Mouse (Mus musculus) adrenal gland (tissue): ENCODE data around the gene Methig1.
"Not testable (repeated sequence)": the region's sequence is repeated elsewhere in the genome, so short reads cannot be mapped to it uniquely, and the experiment has no call there.

ENCODE experiments used
- intact Hi-C: fragments of 180-260 bp; cut with DNase I; formaldehyde crosslinking; loops from one replicate; pipeline ENCODE4 v1.15.1; 2025

The Methig1 gene

DNA sequence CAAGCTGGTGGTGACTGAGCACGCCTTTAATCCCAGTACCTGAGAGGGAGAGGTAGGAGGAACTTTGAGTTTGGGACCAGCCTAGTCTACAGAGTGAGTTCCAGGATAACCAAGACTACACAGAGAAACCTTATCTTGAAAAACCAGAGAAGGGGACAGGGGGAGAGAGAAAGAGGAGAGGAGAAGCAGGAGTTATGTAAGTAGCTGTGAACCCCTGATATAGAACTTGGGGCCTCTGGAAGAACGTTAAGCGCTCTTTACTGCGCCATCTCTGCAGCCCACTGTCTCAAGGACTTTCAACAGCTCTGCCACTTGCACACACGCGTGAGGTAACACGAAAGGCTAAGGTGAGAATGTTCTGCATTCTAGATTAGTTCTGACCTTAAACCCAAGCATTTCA lies 38.6 kb downstream of the Methig1 start:
- intact Hi-C loops = loop anchor here (5.0 kb wide), 1 partner anchor 66 kb away; no protein-coding TSS in a partner anchor

DNA sequence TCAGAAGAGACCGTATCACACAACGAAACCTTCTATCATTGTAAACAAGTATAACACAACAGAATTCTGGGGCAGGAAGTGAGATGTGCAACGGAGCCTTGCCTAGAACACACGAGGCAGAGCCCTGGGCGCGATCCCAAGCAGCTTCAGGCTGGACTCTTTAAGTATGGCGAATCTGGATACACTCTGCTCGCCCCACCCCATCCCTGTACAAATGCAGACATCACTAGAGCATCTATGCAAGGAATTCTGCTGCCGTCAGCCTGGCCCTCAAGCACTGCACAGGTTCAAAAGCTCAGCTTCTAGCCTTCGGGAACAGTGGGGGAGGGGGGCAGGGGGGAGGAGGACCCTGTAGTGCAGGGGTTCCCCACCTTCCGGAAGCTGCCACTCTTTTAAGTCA lies 40.1 kb downstream of the Methig1 start:
- intact Hi-C loops = loop anchor here (5.0 kb wide), 1 partner anchor 64 kb away; no protein-coding TSS in a partner anchor

DNA sequence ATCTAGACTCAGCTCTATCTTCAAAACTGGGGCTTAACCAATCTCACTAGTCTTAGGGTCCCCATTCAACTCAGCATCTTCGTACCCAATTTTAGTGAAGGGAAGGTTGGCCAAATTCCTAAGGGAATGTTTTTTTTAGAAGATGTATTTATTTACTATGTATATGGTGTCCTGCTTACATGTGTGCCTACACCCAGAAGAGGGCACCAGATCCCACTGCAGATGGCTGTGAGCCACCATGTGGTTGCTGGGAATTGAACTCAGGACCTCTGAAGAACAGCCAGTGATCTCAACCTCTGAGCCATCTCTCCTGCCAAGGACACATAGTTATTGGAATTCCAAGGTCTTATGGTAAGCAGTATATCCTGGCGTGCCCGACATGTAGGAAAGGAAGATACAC lies 42.6 kb downstream of the Methig1 start:
- intact Hi-C loops = no loop called here

DNA sequence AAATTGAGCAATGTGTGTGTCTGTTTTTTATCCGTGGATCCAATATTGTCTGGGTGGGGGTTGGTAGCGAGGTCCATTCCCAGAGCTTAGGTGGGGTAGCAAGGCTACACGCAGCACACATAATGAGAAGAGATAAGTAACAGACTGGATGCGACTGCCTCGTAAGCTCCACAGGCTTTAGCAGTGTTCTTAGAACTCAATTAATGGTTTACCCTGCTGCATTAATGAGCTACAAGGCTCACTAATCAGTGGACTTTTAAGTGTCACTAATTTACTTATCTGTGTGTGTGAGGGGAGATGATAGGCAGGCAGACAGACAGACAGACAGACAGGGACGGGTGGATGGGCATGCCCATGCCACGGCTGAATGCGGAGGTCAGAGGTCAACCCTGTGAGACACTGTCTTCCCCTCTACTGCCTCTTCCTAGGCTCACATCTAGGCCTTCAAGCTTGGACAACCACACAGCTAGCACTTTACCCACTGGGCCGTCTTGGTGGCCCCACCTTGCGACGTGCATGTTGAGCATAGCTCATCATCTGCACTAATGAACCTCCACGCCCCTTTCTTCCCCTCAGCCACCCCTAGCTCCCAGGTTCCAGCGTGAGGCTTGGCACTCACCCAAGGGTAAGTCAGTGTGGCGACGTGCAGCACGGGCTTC lies 47.8 kb downstream of the Methig1 start:
- intact Hi-C loops = loop anchor here (5.0 kb wide), 1 partner anchor 52 kb away; no protein-coding TSS in a partner anchor

DNA sequence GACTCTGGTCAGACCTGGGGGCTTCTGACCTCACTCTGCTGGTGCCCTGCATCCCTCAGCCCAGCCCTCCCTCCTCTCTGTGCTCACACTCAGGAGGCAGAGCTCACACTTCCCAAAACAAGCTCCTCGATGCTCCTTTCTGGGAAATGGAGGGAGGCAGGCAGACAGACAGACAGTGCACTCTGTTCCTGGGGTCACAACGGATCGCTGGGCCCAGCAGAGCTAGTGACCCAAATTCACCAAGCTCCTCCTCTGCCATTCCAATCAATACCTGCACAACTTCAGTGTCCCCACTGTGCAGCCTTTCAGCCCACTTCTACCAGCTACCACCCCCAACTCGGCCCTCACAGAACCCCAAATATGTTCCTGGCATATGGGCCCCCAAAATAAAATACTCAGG lies 48.9 kb downstream of the Methig1 start:
- intact Hi-C loops = loop anchor here (5.0 kb wide), 1 partner anchor 50 kb away; no protein-coding TSS in a partner anchor

DNA sequence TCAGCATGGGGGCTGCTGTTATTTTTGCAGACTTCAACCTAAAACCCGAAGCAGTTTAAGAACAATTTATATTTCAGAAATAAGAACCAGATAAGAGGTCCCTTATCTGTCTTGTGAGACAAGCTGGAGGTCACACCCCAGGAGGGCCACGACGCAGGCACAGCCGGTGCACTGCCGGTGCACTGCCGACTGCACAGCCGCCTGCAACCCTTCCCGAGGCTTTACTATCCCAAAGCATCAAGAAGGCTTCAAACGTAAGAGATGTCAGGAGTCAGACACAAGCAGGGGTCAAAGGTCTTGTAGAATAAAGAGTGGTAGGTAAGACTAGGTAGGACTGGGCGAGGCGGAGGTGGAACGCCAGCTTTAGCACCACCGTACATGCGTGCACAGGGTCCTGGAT lies 49.4 kb downstream of the Methig1 start:
- intact Hi-C loops = loop anchor here (5.0 kb wide), 1 partner anchor 50 kb away; no protein-coding TSS in a partner anchor

DNA sequence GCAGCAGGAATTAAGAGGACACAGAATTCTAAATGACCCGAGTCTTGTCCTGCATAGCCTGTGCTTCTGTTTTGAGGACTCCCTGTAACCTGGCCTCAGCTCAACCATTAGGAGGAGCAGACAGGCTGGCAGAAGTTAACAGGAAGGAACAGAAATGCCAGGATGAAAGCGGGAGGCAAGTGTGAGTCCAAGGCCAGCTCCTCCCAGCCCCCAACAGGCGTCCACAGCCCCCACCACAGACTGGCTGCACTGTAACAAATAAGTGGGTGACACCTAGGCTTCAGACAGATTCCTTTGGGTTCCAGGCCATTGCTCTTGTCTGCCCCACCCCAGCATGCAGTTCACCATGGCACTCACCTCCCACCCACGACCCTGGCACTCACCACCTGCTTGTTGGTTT lies 49.8 kb downstream of the Methig1 start:
- intact Hi-C loops = loop anchor here (5.0 kb wide), 1 partner anchor 50 kb away; no protein-coding TSS in a partner anchor

DNA sequence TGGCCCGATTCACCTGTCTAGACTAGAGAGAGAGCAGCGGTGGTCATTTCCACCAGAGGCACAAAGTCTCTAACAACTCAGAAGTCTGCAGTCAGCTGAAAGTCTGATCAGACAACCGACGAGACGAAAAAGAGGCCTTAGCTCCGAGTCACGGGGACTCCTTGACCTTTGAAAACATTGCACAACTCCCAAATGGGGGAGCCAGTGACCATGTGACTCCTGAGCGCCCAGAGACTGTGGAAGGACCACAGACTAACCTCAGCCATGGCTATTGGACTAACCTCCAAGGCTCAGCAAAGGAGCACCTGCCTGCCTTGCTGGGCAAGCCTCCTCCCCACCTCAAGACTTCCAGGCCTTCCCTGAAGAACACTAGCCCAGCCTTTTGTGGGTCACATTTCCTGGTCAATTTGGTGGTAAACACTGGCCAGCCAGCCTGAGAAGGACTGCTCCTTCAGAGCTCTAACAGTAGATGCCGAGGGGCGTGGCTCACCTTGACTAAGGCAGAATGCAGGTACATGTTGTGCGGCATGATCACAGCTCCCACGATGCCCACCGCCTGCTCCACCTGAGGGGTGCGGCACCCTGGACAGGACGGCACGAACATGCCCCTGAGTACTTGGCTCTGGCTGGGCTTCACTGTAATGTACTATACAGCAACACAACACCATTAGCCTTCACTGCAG lies 50.5 kb downstream of the Methig1 start:
- intact Hi-C loops = loop anchor here (5.0 kb wide), 1 partner anchor 49 kb away; no protein-coding TSS in a partner anchor

DNA sequence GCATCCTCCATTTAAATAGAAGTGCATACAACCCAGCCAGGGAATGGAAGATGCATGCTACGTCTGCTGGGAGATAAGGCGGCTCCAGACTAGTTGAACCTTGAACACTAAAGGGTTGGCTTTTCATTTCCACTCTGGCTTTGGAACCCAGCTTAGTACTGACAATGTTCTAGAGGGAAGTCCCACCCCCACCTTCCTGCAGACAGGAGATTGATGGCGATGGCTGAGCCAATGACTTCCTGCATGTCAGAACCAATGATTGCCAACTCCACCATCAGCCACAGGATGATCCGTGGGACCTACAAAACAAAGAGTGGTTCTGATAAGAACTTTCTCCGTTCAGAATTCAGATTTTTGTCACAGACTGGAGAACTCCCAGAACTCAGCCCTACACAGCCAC lies 53.1 kb downstream of the Methig1 start:
- intact Hi-C loops = no loop called here

DNA sequence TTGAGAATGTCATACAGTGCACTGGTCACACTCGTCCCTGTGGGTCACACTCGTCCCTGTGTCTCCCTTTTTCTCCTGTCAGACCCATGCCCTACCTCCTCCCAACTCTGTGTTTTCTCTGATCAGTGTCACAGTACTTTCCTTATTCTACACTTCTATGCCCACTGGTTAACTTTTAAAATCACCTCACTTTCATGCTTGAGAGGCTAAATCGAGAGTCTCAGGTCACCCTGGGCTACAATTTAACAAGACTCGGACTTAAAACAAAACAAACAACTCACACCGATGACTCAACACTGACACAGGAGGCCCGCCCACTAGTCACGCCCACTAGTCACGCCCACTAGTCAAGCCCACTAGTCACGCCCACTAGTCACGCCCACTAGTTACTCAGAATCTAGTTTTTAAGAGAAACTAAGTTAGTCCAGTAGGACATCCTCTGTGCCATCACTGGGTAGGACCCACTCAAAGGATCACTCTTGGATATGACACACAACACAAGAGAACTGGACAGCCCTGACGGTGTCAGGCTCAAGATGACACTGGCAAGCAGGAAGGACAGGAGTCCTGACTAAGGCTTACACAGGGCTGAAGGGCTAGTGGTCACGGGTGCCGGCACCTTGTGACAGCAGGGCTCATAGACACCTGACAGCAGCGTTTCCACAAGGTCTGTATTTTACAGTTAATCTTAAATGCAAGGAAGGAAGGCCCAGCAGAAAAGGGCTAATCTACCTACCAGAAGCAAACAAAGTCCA lies 58.1 kb downstream of the Methig1 start:
- intact Hi-C loops = no loop called here

DNA sequence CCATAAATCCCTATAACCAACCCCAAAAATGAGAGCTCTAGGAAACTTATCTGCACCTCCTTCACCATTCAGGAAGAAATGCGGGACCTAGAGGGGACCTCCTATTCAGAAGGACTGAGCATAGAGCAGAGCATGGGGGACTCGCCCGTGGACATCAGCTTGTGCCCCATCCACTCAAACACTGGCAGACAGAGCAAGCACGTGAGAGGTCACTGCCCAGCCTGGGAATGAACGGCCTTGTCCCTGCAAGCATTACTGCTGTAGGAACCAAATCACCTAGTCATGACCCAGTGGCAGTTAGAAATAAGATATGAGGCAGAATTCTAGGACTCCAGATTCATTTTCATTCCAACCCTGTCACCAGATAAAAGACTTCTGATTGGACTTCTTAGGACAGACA lies 58.8 kb downstream of the Methig1 start:
- intact Hi-C loops = no loop called here

DNA sequence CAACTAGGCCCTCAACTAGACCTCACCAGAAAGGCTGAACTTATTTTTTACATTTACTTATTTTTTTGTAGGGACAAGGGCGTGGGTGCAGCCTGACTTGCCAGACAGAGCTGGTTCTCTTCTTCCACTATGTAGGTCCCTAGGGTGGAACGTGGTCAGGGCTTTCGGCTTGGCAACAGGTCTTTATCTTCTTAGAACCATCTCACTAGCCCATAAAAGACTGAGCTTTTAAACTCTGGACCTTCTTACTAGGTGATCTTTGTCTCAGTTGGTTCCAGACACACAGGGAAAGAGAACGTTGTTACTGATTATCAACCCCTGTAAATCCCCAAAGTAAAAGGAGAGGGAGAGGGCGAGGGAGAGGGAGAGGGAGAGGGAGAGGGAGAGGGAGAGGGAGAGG lies 60.4 kb downstream of the Methig1 start:
- intact Hi-C loops = no loop called here

DNA sequence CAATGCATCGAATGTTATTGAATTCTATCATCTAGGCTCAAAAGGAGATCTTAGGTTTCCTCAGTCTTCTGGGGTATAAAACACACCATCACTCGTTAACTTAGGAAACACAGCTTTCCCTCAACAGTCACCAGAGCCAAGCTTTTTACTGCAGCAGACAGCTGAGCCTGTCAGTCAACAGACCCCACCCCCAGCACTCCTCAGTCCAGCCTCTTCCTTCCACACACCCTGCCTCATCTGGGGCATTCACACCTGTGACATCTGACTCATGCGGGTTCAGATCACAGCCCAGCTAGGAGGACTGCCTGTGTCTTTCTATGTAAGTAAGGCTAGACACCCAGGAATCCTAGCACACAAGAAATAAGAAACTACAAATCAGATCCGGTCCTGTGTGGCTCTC lies 61.1 kb downstream of the Methig1 start:
- intact Hi-C loops = no loop called here

DNA sequence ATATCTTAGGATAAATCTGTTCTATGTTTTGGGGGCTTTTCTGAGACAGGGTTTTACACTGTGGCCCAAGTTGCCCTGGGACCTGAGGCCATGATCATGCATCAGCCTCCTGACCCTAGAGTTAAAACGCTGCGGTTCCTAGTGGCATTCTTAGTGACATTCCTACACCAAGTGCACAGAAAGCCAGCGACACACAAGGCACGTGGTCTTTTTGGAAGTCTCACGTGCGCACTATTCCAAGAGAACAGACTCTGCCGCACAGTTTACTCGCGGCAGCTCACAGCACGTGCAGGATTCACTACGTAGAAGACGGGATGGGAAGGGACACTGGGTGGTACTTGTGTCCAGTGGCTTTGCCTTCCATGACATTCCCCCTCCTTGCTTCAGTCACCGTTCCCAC lies 62.0 kb downstream of the Methig1 start:
- intact Hi-C loops = no loop called here

DNA sequence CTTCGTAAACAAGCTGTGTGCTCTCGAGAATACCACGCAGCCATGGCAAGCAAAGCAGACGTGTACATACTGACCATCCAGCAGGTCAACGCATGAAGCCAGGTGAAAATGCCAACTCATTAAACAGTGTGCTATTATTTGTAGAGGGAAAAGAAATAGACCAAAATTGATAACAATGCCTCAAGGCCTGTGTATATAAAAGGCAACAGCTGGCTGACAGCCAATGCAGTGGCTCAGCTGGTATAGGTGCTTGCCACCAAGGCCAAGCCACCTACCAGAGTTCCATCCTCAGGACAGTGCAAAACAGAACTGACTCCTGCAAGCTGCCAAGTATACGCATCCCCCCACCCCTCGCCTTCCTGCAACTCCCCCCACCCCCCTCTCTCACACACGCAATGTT lies 62.7 kb downstream of the Methig1 start:
- intact Hi-C loops = no loop called here

DNA sequence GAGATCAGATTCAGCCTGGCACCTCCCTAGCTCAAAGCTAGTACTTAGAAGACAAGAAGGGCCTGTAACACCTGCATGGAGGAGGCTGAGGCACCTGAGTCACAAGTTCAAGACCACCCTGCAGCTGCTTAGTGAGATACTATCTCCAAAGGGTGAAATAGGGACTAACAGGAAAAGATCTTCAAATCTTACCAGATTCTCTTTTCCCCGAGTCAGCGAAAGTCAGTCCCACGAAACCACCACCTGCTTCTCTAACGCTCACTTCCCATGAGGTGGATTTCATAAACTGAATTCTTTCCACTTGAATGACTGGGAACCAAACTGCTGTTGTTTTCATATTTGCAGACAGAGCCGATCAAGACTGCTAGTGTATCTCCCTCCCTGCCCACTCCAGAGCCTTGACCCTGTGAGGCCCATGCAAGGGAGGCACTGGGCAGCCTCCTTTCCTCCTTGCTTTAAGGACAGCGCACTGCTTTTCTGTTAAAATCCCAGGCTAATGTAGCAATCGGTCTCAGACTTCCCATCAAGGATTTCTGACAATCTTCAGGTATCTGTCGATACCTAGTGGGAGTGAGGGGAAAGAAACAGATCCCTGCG lies 65.0 kb downstream of the Methig1 start:
- intact Hi-C loops = no loop called here

DNA sequence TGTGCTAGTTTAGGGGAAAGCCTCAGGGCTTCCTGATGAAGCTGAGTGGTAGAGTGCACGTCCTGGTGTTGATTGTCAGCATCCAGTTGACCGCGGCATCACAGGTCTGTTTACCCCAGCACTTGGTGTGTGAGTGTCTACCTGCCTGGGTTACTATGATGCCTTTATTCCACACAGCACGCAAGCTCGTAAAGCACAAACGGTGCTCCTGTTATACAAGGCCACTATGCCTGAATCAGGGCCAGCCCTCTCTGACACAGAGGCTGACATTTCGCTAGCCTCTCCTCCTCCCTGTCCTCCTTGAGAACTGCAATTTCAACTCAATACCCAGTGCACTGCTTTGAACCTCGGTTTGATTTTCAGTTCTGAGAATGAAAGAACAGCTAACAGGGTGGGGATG lies 66.4 kb downstream of the Methig1 start:
- intact Hi-C loops = no loop called here

DNA sequence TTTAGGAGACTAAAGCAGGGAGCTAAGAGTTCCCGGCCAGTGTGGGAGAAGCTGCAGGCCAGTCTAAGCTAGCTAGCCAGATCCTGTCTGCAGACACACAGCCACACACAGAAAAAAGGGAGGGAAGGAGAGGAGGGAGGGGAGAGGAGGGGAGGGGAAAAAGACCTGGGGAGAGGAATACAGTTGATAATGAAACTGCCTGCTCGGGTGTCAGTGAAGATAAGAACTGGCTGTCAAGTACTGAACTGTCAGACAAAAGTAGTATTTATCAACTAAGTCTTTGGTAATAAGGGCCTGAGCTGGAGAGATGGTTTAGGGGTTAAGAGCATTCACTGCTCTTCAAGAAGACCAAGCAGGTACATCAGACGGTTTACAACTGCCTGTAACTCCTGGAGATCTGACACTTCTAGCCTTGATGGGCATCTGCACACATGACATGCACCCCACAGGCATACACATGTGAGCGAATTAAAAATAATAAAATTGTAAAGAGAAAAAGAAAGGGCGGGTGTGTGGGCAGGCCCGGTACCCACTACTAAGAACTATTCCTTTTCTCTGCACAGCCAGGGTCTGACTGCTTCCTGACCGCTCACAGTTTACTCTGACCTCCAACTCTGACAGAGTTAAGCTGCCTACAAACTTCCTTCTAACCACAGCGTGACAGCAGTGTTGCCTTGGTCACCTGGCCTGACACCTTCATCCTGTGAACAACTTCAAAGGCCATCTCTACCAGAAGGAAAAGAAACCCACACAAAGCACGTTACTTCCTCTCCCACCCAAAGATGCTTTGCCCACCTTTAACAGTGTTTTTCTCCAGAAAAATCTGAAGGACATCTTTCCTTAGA lies 67.2 kb downstream of the Methig1 start:
- intact Hi-C loops = no loop called here

DNA sequence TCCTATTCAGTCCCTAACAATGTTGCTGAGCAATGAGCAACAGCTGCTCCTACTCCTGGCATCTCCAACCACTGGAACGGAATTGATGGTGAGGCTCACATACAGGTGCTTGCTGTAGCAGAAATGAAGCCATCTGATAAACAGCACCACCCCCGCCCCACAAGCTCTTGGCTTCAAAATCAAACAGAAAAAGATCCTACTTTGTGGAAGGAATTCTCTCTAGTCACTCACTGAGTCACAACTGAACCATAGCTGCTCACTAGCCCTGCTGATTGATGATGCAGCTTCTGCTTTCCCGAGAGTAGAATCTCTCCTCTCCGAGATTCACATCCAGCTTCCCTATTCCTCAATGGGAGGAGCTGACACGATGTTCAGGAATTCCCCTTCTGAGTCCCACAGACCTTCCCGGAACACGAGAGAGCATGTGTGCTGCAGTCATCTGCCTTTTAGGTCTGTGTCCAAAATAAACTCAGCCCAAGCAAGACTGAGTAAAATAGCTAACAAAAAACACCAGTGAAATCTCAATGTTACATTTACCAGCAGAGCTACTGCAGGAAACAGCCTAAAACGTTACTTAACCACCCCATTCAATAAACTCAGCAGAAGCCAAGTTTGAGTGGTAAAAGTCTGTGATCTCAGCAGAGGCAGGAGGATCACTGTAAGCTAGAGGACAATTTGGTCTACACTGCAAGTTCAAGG lies 68.3 kb downstream of the Methig1 start:
- intact Hi-C loops = no loop called here

DNA sequence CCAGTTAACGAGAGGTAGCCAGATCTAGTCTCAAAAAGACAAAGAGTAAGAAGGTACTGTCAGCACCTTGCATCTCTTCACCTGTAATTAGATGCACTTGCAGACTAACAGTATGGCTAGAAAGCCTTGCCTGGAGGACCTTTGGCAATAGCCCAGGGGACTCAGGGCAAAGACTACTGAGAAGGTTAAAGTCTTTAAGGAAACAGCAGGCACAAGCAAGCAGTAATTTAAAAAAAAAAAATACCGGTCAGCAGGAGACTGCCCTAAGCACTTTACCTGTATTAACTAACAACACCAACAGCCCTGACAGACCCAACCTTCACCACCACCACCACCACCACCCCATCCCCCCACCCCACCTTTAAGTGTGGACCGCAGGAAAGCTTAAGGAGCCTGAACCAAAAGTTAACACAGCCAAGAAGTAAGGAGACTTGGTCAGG lies 68.8 kb downstream of the Methig1 start, which contains the start of gene Gm5475:
Gene Gm5475 (plus strand): TSS at position 390 of the 440 bp plus-strand sequence.
- intact Hi-C loops = not testable (repeated sequence)
